Mouse (Mus musculus): ENCODE data around the gene Anxa1.

GRCm38 (mm10) chr19:20386296-20386695 is 4.4 kb downstream of the Anxa1 start:
- TF ChIP-seq EP300 (IDR thresholded peaks at IDR 0.05; ENCODE audit: low read depth), result no peak
- TF ChIP-seq CTCF (IDR thresholded peaks at IDR 0.05; ENCODE audit: low read depth), result no peak
